Mouse (Mus musculus): ENCODE data around the gene Mapre3.

GRCm38 (mm10) chr5:30909300-30909659, 94.8 kb downstream of the Mapre3 start:
- TF ChIP-seq POLR2A (IDR thresholded peaks at IDR 0.05; ENCODE audit: borderline replicate concordance, low read depth, low read length) (no peak), CTCF (IDR thresholded peaks at IDR 0.05; ENCODE audit: low read depth, low read length) (no peak)

Measured in bone marrow macrophage, adult 2 months (primary cell).